Mouse (Mus musculus) CH12.LX (cell line): Measurements from ENCODE around the gene B3gnt6. TPM values are rescaled to one million over a fixed set of nuclear protein-coding genes. Genes with fewer than 3 reads are reported as not detected.
A peak's percentile ranks its signal among the peaks of the same experiment; 100 is the strongest.

Source experiments
- DNase-seq: peaks from one replicate; pipeline ENCODE4 v3.0.0-alpha.2; 2013; ENCODE audit errors: extremely low read depth
- H3K27ac ChIP-seq: 2 replicates; pipeline ENCODE4 v1.5.1; 2012; ENCODE audit warnings: low read depth, mild to moderate bottlenecking, control low read depth, moderate library complexity; ENCODE audit not compliant: insufficient read depth
- H3K27me3 ChIP-seq: replicated peaks from 2 replicates; pipeline ENCODE3; 2012; ENCODE audit warnings: inconsistent platforms
- H3K36me3 ChIP-seq, 2 experiments: replicated peaks in 1 of 2; 2 replicates each; pipeline versions ENCODE3 to v1.6.1; 2012; ENCODE audit warnings: inconsistent platforms in 1 of 2, low read length in 1 of 2, mild to moderate bottlenecking in 1 of 2, mixed read lengths in 1 of 2, moderate library complexity in 1 of 2; ENCODE audit not compliant: control insufficient read depth in 1 of 2, insufficient read depth in 1 of 2
- H3K4me1 ChIP-seq, 2 experiments: 2 replicates each; pipeline ENCODE4 v1.6.1; 2012; ENCODE audit warnings: inconsistent platforms in 1 of 2, moderate library complexity in 1 of 2; ENCODE audit not compliant: insufficient read depth in 2 of 2, control insufficient read depth in 1 of 2
- H3K4me2 ChIP-seq: 2 replicates; pipeline ENCODE4 v1.6.1; 2012; ENCODE audit warnings: low read depth, mild to moderate bottlenecking, control low read depth; ENCODE audit not compliant: poor library complexity, insufficient read depth, severe bottlenecking
- H3K4me3 ChIP-seq, 3 experiments: fragments of 150-350 bp in 1 of 3; sonication (generic) in 1 of 3; replicated peaks in 1 of 3; 2 replicates each; pipeline versions ENCODE3 to v1.5.1; 2011 to 2012; ENCODE audit warnings: low read depth in 2 of 3, low read length in 2 of 3, mild to moderate bottlenecking in 2 of 3, moderate library complexity in 2 of 3, control low read depth in 1 of 3, improper control_type of control experiment in 1 of 3, inconsistent platforms in 1 of 3, mixed read lengths in 1 of 3; ENCODE audit not compliant: poor library complexity in 1 of 3
- H3K79me2 ChIP-seq: replicated peaks from 2 replicates; pipeline ENCODE4 v1.6.1; 2012; ENCODE audit warnings: mild to moderate bottlenecking, moderate library complexity; ENCODE audit not compliant: control insufficient read depth, poor library complexity, insufficient read depth, severe bottlenecking; ENCODE audit errors: extremely low read depth
- H3K9ac ChIP-seq: 2 replicates; pipeline ENCODE4 v1.6.1; 2012; ENCODE audit warnings: low read depth, mild to moderate bottlenecking, control low read depth, moderate library complexity; ENCODE audit not compliant: insufficient read depth
- H3K9me3 ChIP-seq: replicated peaks from 2 replicates; pipeline ENCODE3; 2012; ENCODE audit warnings: low read length, inconsistent platforms, mixed read lengths
- BHLHE40 ChIP-seq: IDR thresholded peaks from 2 replicates; pipeline ENCODE4 v1.6.1; 2011; ENCODE audit warnings: mild to moderate bottlenecking, low read depth, low read length, improper control_type of control experiment
- CHD1 ChIP-seq: IDR thresholded peaks from 2 replicates; pipeline ENCODE4 v1.6.1; 2012; ENCODE audit warnings: low read depth, low read length, improper control_type of control experiment, inconsistent platforms
- CHD2 ChIP-seq: IDR thresholded peaks from 2 replicates; pipeline ENCODE4 v1.6.1; 2011; ENCODE audit warnings: low read length, improper control_type of control experiment
- CTCF ChIP-seq, 2 experiments: IDR thresholded peaks in 1 of 2; conservative IDR thresholded peaks in 1 of 2; 2 replicates each; pipeline ENCODE4 v1.5.1; 2011 to 2012; ENCODE audit warnings: low read depth in 2 of 2, low read length in 2 of 2, improper control_type of control experiment in 1 of 2, inconsistent platforms in 1 of 2, mild to moderate bottlenecking in 1 of 2, moderate library complexity in 1 of 2
- ELF1 ChIP-seq: IDR thresholded peaks from 2 replicates; pipeline ENCODE4 v1.6.1; 2014; ENCODE audit warnings: low read depth, mild to moderate bottlenecking, inconsistent platforms, low read length, improper control_type of control experiment
- EP300 ChIP-seq: IDR thresholded peaks from 2 replicates; pipeline ENCODE4 v1.6.1; 2011; ENCODE audit warnings: low read length, improper control_type of control experiment
- ETS1 ChIP-seq: conservative IDR thresholded peaks from 2 replicates; pipeline ENCODE4 v1.6.1; 2012; ENCODE audit warnings: low read depth, mild to moderate bottlenecking, inconsistent platforms, low read length, improper control_type of control experiment, moderate library complexity
- HCFC1 ChIP-seq: IDR thresholded peaks from 2 replicates; pipeline ENCODE4 v1.6.1; 2012; ENCODE audit warnings: low read depth, mild to moderate bottlenecking, inconsistent platforms, low read length, improper control_type of control experiment
- IRF4 ChIP-seq: IDR thresholded peaks from 2 replicates; pipeline ENCODE4 v1.6.1; 2014; ENCODE audit warnings: low read depth, mild to moderate bottlenecking, inconsistent platforms, low read length, improper control_type of control experiment
- JUND ChIP-seq: conservative IDR thresholded peaks from 2 replicates; pipeline ENCODE4 v1.6.1; 2011; ENCODE audit warnings: low read depth, low read length, improper control_type of control experiment
- MAZ ChIP-seq: IDR thresholded peaks from 2 replicates; pipeline ENCODE4 v1.6.1; 2012; ENCODE audit warnings: low read depth, mild to moderate bottlenecking, inconsistent platforms, low read length, improper control_type of control experiment, moderate library complexity
- MXI1 ChIP-seq: IDR thresholded peaks from 2 replicates; pipeline ENCODE4 v1.6.1; 2011; ENCODE audit warnings: mild to moderate bottlenecking, low read depth, low read length, improper control_type of control experiment
- MYC ChIP-seq: IDR thresholded peaks from 2 replicates; pipeline ENCODE4 v1.6.1; 2011; ENCODE audit warnings: low read depth, mild to moderate bottlenecking, improper control_type of control experiment, low read length
- NELFE ChIP-seq: IDR thresholded peaks from 2 replicates; pipeline ENCODE4 v1.6.1; 2011; ENCODE audit warnings: low read depth, low read length, improper control_type of control experiment
- NRF1 ChIP-seq: IDR thresholded peaks from 2 replicates; pipeline ENCODE4 v1.6.1; 2014; ENCODE audit warnings: low read depth, mild to moderate bottlenecking, inconsistent platforms, low read length, improper control_type of control experiment, moderate library complexity
- PAX5 ChIP-seq: IDR thresholded peaks from 2 replicates; pipeline ENCODE4 v1.6.1; 2012; ENCODE audit warnings: low read length, inconsistent platforms, mixed read lengths
- POLR2A ChIP-seq: IDR thresholded peaks from 2 replicates; pipeline ENCODE4 v1.6.1; 2011; ENCODE audit warnings: low read depth, mild to moderate bottlenecking, improper control_type of control experiment, low read length
- RAD21 ChIP-seq: IDR thresholded peaks from 2 replicates; pipeline ENCODE4 v1.6.1; 2011; ENCODE audit warnings: low read depth, mild to moderate bottlenecking, low read length, improper control_type of control experiment, moderate library complexity
- RCOR1 ChIP-seq: conservative IDR thresholded peaks from 2 replicates; pipeline ENCODE4 v1.6.1; 2012; ENCODE audit warnings: low read depth, mild to moderate bottlenecking, inconsistent platforms, low read length, improper control_type of control experiment
- SIN3A ChIP-seq: IDR thresholded peaks from 2 replicates; pipeline ENCODE4 v1.6.1; 2012; ENCODE audit warnings: low read length, improper control_type of control experiment, inconsistent platforms
- SMC3 ChIP-seq: IDR thresholded peaks from 2 replicates; pipeline ENCODE4 v1.6.1; 2011; ENCODE audit warnings: low read depth, low read length, improper control_type of control experiment
- UBTF ChIP-seq: IDR thresholded peaks from 2 replicates; pipeline ENCODE4 v1.6.1; 2012; ENCODE audit warnings: low read depth, mild to moderate bottlenecking, inconsistent platforms, low read length, improper control_type of control experiment, moderate library complexity
- ZC3H11A ChIP-seq: IDR thresholded peaks from 2 replicates; pipeline ENCODE4 v1.6.1; 2012; ENCODE audit warnings: low read depth, mild to moderate bottlenecking, inconsistent platforms, low read length, improper control_type of control experiment
- ZKSCAN1 ChIP-seq: IDR thresholded peaks from 2 replicates; pipeline ENCODE4 v1.6.1; 2012; ENCODE audit warnings: low read depth, inconsistent platforms, low read length, improper control_type of control experiment, borderline replicate concordance
- ZMIZ1 ChIP-seq: IDR thresholded peaks from 2 replicates; pipeline ENCODE4 v1.6.1; 2012; ENCODE audit warnings: low read depth, mild to moderate bottlenecking, inconsistent platforms, low read length, improper control_type of control experiment
- ZNF384 ChIP-seq: IDR thresholded peaks from 2 replicates; pipeline ENCODE4 v1.6.1; 2012; ENCODE audit warnings: low read depth, low read length, improper control_type of control experiment, inconsistent platforms
- dilution Hi-C: fragments of 300-500 bp; cut with MboI; formaldehyde crosslinking; loops from 2 replicates; pipeline ENCODE4 v1.14.3; 2020; ENCODE audit warnings: low sequenced_read_pairs; ENCODE audit not compliant: extremely low pct_unique_long_range_greater_than_20kb, extremely low pct_ligation_motif_present
- in situ Hi-C: fragments of 300-500 bp; cut with MboI; formaldehyde crosslinking; loops from 3 replicates; pipeline ENCODE4 v1.14.3; 2019; ENCODE audit warnings: low sequenced_read_pairs, low pct_ligation_motif_present, low pct_unique_long_range_greater_than_20kb, mixed read lengths
- polyA plus RNA-seq: library from polyadenylated mRNA; unstranded; fragments of >175 nt; gene quantifications from 2 replicates; pipeline ENCODE4 v1.2.1, GENCODE M21; 2012; ENCODE audit warnings: low read depth; ENCODE audit not compliant: insufficient read length
- total RNA-seq, 2 experiments: library from RNA; depleted of rRNA; stranded (reverse); fragments of 300-350 nt in 1 of 2; fragments of >200 nt in 1 of 2; gene quantifications; 2 replicates each; pipeline ENCODE4 v1.2.3; 2012 to 2014

Gene B3gnt6
- total and polyA plus RNA-seq, 3 experiments, result not detected

- no peak overlapping the region for H3K27ac ChIP-seq
- peak overlapping the region; percentile 57 for H3K4me2 ChIP-seq
- TF ChIP-seq PAX5, result no peak
- TF ChIP-seq BHLHE40, result no peak
- no peak for TF ChIP-seq CTCF (conservative IDR thresholded peaks at IDR 0.05 in 1 of 2, IDR thresholded peaks at IDR 0.05 in 1 of 2; ENCODE audit: low read depth in 2 of 2, low read length in 2 of 2)
- no peak for TF ChIP-seq EP300
- no peak for TF ChIP-seq NELFE
- no peak for TF ChIP-seq IRF4
- no peak for TF ChIP-seq ZKSCAN1
- TF ChIP-seq ETS1, result no peak
- TF ChIP-seq MYC, result no peak
- TF ChIP-seq CHD2, result no peak
- no peak for TF ChIP-seq SIN3A
- TF ChIP-seq ZNF384, result no peak
- TF ChIP-seq ELF1, result no peak
- TF ChIP-seq POLR2A, result no peak
- no peak for TF ChIP-seq RCOR1
- no peak for TF ChIP-seq SMC3
- TF ChIP-seq JUND, result no peak
- no peaks in the 10 kb centered on the region for H3K9me3 ChIP-seq
- peaks cover 5 to 24% of the 10 kb centered on the region in 2 experiments for H3K4me1 ChIP-seq
- no peaks in the 10 kb centered on the region for H3K79me2 ChIP-seq
- peak overlapping the region; percentile 68 for H3K9ac ChIP-seq
- in situ Hi-C loops (no loop called here), dilution Hi-C loops (no loop called here)
- no peaks in the 10 kb centered on the region for H3K36me3 ChIP-seq
- H3K4me3 ChIP-seq, result peak overlapping the region; percentile 45 to 82 (median 73)
- DNase-seq, result no peak
- H3K27me3 ChIP-seq, result peaks cover 22% of the 10 kb centered on the region
These were observed 20.6 kb downstream of the B3gnt6 start for GRCm38 (mm10) chr7:98178560-98179231.

- in situ Hi-C loops (no loop called here), dilution Hi-C loops (no loop called here)
- H3K36me3 ChIP-seq, result no peaks in the 10 kb centered on the region
- H3K79me2 ChIP-seq, result no peaks in the 10 kb centered on the region
- peaks cover 5 to 24% of the 10 kb centered on the region in 2 experiments for H3K4me1 ChIP-seq
- H3K27ac ChIP-seq, result no peak within 1 kb of the TSS
- H3K9ac ChIP-seq, result peak within 1 kb of the TSS; percentile 68
- H3K27me3 ChIP-seq, result peaks cover 22% of the 10 kb centered on the region
- H3K4me2 ChIP-seq, result peak within 1 kb of the TSS; percentile 57
- H3K4me3 ChIP-seq, result peak within 1 kb of the TSS; percentile 68 to 82 (median 73)
- H3K9me3 ChIP-seq, result no peaks in the 10 kb centered on the region
- peak; percentile 77 for DNase-seq
- peak; percentile 76 for TF ChIP-seq NRF1
- no peak for TF ChIP-seq JUND
- TF ChIP-seq CHD1, result no peak
- TF ChIP-seq HCFC1, result no peak
- TF ChIP-seq SIN3A, result peak; percentile 41; the same call in 1 of the 2 replicates
- TF ChIP-seq BHLHE40, result 0 out of 2 replicates have a peak, but pooled peaks have one; percentile 37
- peak; percentile 48; the same call in 1 of the 2 replicates for TF ChIP-seq POLR2A
- TF ChIP-seq CTCF (conservative IDR thresholded peaks at IDR 0.05 in 1 of 2, IDR thresholded peaks at IDR 0.05 in 1 of 2; ENCODE audit: low read depth in 2 of 2, low read length in 2 of 2), result peak in 1 of 2 experiments; percentile 50; a peak in 2 of 4 replicates
- TF ChIP-seq ZC3H11A, result no peak
- TF ChIP-seq MAZ, result no peak
- TF ChIP-seq RAD21, result no peak
- TF ChIP-seq ZMIZ1, result no peak
- TF ChIP-seq UBTF, result no peak
- TF ChIP-seq MXI1, result peak; percentile 67; the same call in 1 of the 2 replicates
These were observed 21.2 kb downstream of the B3gnt6 start, which contains the start of gene Capn5 for GRCm38 (mm10) chr7:98177929-98178559. TSS of gene Capn5 (minus strand) at chr7:98178274.
